In genomic region chr1:60990305-60990704, GRCm38 (mm10) we compare ENCODE assay signal across 21 mouse cellular contexts. TPM values are rescaled to one million over a fixed set of nuclear protein-coding genes. Genes with fewer than 3 reads are reported as not detected.
DNase-seq lines count a peak whose midpoint lies in the region; ATAC-seq and TF ChIP-seq lines count a peak whose summit lies in the region.
"Had no signal": no experiment of that assay in that cellular context is flagged by ENCODE, and none has a peak within 500 bp of the region (broad histone marks: within the 10 kb centered on the region; RNA-seq: fewer than 3 reads in every experiment).

No protein-coding gene starts in this region.

- no peak for TF ChIP-seq CTCF in heart, postnatal 0 days (IDR thresholded peaks at IDR 0.05; ENCODE audit: low read depth)

- H3K9ac ChIP-seq in heart, postnatal 0 days (replicated peaks; ENCODE audit: low read depth, low read length) = no peak overlapping the region
- H3K9ac ChIP-seq: embryonic facial prominence, embryonic 12.5 days; kidney, embryonic 15.5 days had no signal

- no peaks in the 10 kb centered on the region for H3K4me1 ChIP-seq in heart, postnatal 0 days (ENCODE audit: control insufficient read depth, insufficient read depth)
- H3K4me1 ChIP-seq in hindbrain, embryonic 10.5 days (replicated peaks) = no peaks in the 10 kb centered on the region; the same call in 1 of the 2 replicates
- H3K4me1 ChIP-seq: embryonic facial prominence, embryonic 12.5 days; kidney, embryonic 15.5 days had no signal

- TF ChIP-seq EP300 in heart, postnatal 0 days (IDR thresholded peaks at IDR 0.05; ENCODE audit: low read depth) = no peak

- no peaks in the 10 kb centered on the region for H3K36me3 ChIP-seq in heart, postnatal 0 days (replicated peaks; ENCODE audit: control insufficient read depth, insufficient read depth, low read length)
- H3K36me3 ChIP-seq in hindbrain, embryonic 10.5 days = no peaks in the 10 kb centered on the region
- H3K36me3 ChIP-seq: embryonic facial prominence, embryonic 12.5 days; heart, embryonic 10.5 days; kidney, embryonic 15.5 days had no signal

- no peaks in the 10 kb centered on the region for H3K27me3 ChIP-seq in heart, postnatal 0 days (ENCODE audit: control insufficient read depth, insufficient read depth, low read length)
- H3K27me3 ChIP-seq in hindbrain, embryonic 10.5 days (ENCODE audit: insufficient read depth, poor library complexity, severe bottlenecking) = no peaks in the 10 kb centered on the region
- H3K27me3 ChIP-seq: embryonic facial prominence, embryonic 12.5 days; kidney, embryonic 15.5 days had no signal

- DNase-seq in heart, postnatal 0 days (ENCODE audit: low spot score) = no peak
- DNase-seq in heart, postnatal 4 days = no peak
- peak; percentile 51 for DNase-seq in T-cell, adult 2 months (ENCODE audit: low spot score)
- peak; percentile 15 to 41 for DNase-seq in thymus, postnatal 36 days
- no peak for DNase-seq in hindbrain, embryonic 10.5 days (ENCODE audit: low spot score)
- DNase-seq in MN1 (ENCODE audit: low spot score) = no peak
- DNase-seq: adrenal gland, adult 2 months; B cell, adult 2 months; cerebellum, adult 11 months; cerebellum, postnatal 10 days; gastrocnemius, adult 2 months; kidney, adult 11 months; lung, postnatal 4 days had no signal

- WGBS in heart, postnatal 0 days = 44% methylated on average over 8 of the region's 8 CpGs
- 63% methylated on average over 8 of the region's 8 CpGs for WGBS in hindbrain, embryonic 10.5 days

- H3K4me2 ChIP-seq in heart, postnatal 0 days (ENCODE audit: low read depth, low read length) = peak overlapping the region; percentile 6; the same call in 1 of the 2 replicates
- H3K4me2 ChIP-seq: embryonic facial prominence, embryonic 12.5 days; kidney, embryonic 15.5 days had no signal

- H3K4me3 ChIP-seq in heart, postnatal 0 days (ENCODE audit: low read depth, low read length) = no peak overlapping the region
- H3K4me3 ChIP-seq in hindbrain, embryonic 10.5 days = no peak overlapping the region
- H3K4me3 ChIP-seq: embryonic facial prominence, embryonic 12.5 days; gastrocnemius, adult 2 months; heart, embryonic 10.5 days; kidney, embryonic 15.5 days had no signal

- no peak overlapping the region for H3K27ac ChIP-seq in heart, postnatal 0 days (ENCODE audit: low read depth)
- H3K27ac ChIP-seq in hindbrain, embryonic 10.5 days = no peak overlapping the region
- H3K27ac ChIP-seq: embryonic facial prominence, embryonic 12.5 days; gastrocnemius, adult 2 months; heart, embryonic 10.5 days; hindbrain, postnatal 0 days; kidney, embryonic 15.5 days had no signal

- no peaks in the 10 kb centered on the region for H3K9me3 ChIP-seq in heart, postnatal 0 days (replicated peaks; ENCODE audit: control insufficient read depth, low read length)
- no peaks in the 10 kb centered on the region for H3K9me3 ChIP-seq in hindbrain, embryonic 10.5 days
- H3K9me3 ChIP-seq: embryonic facial prominence, embryonic 12.5 days; heart, embryonic 10.5 days; kidney, embryonic 15.5 days had no signal

- no peak for ATAC-seq in heart, postnatal 0 days (ENCODE audit: insufficient read depth, low read depth)
- 0 out of 2 replicates have a peak, but pooled peaks have one; percentile 33 for ATAC-seq in megakaryocyte, adult 5-6 weeks (ENCODE audit: poor library complexity, severe bottlenecking)
- ATAC-seq: hindbrain, postnatal 0 days had no signal

RNA-seq across cellular contexts. Expression of gene Icos, which starts 12.6 kb away (rescaled TPM):
- total RNA-seq in heart, postnatal 0 days (2014; rRNA removed; ENCODE audit: low replicate concordance) = 0.38 and 1.0 TPM in 2 replicates
- polyA plus RNA-seq in heart, postnatal 0 days (2015; fragmentation: Nextera tagmentation; extraction: Ambion mirVana) = 0.16 and 0.19 TPM in 2 replicates
- total RNA-seq in heart, postnatal 4 days (2021) = under 1 TPM; 0.26 to 0.27 TPM
- total RNA-seq in megakaryocyte, adult 5-6 weeks (2015) = 0.52 and 1.2 TPM in 2 replicates
- total RNA-seq in megakaryocyte, adult 5-6 weeks (2017) = 0.18 and 1.5 TPM in 2 replicates
- 0.13 and 0.20 TPM in 2 replicates for polyA plus RNA-seq in hindbrain, embryonic 10.5 days (2016; fragmentation: Nextera tagmentation; extraction: Ambion mirVana)
- total RNA-seq: hindbrain, postnatal 0 days; left cerebral cortex, adult 8-10 months; midbrain, postnatal 0 days had no signal
- polyA plus RNA-seq: forebrain, embryonic 11.5 days had no signal

Comparison
In these comparisons a context has a peak if more than half of its experiments do, and no peak if none do; other contexts are left out.
1. DNase-seq: peak in T-cell, adult 2 months (single experiment) and thymus, postnatal 36 days (2 of 2); none in heart, postnatal 0 days (single experiment), heart, postnatal 4 days (single experiment), hindbrain, embryonic 10.5 days (single experiment) and MN1 (single experiment).